Mouse (Mus musculus) cortical plate, adult 2 months (tissue): ENCODE data around the gene Fhdc1.

ENCODE experiments used
- CTCF ChIP-seq: fragments of 200-500 bp; IDR thresholded peaks from 2 replicates; pipeline ENCODE4 v1.5.1; 2011; ENCODE audit warnings: mild to moderate bottlenecking, control low read depth, low read length; ENCODE audit not compliant: insufficient read depth; ENCODE audit errors: extremely low read depth
- POLR2A ChIP-seq: fragments of 200-500 bp; IDR thresholded peaks from 2 replicates; pipeline ENCODE4 v1.6.1; 2011; ENCODE audit warnings: mild to moderate bottlenecking, low read length, control low read depth; ENCODE audit not compliant: insufficient read depth; ENCODE audit errors: extremely low read depth

- TF ChIP-seq CTCF (no peak), POLR2A (no peak)
Observed at GRCm38 (mm10) chr3:84436947-84437346, 43.3 kb downstream of the Fhdc1 start.
